Mouse (Mus musculus) E14TG2a.4 (cell line): ENCODE data around the gene Tub.

ENCODE experiments used
- CTCF ChIP-seq: conservative IDR thresholded peaks from 2 replicates; pipeline ENCODE4 v1.5.1; 2014; ENCODE audit warnings: low read length
- NANOG ChIP-seq: IDR thresholded peaks from 2 replicates; pipeline ENCODE4 v1.6.1; 2014; ENCODE audit warnings: borderline replicate concordance, low read length, mixed read lengths
- POU5F1 ChIP-seq: IDR thresholded peaks from 2 replicates; pipeline ENCODE4 v1.6.1; 2014; ENCODE audit warnings: low read length, borderline replicate concordance

DNA sequence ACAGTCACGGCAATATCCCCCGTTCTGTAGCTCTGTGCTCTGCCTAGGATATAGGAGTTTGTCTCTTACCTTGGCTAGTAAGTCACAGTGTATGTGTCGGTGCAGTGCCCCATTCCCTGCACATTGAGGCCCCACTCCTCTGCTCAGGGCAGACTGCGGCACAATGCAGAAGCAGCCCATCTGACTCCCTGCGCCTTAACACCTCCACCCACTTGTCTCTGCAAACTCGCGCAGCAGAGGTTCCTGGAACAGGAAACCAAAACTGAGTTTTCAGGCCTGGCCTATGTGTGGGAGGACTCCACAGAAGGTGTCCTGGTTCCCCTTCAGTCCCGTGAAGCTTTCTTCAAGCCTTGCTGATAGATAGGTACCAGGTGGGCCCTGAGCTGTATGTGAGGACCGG lies 41.1 kb downstream of the Tub start:
- TF ChIP-seq CTCF (no peak), POU5F1 (no peak), NANOG (no peak)
